Mouse (Mus musculus) lung, postnatal 0 days (tissue): ENCODE measurements around the gene Hoxa13.

Experiments used
- CTCF ChIP-seq: IDR thresholded peaks from 2 replicates; pipeline ENCODE4 v1.5.1; 2016; ENCODE audit warnings: antibody characterized with exemption, mild to moderate bottlenecking
- EP300 ChIP-seq: IDR thresholded peaks from 2 replicates; pipeline ENCODE4 v1.6.1; 2016; ENCODE audit warnings: antibody characterized with exemption, mild to moderate bottlenecking, control low read depth

GRCm38 (mm10) chr6:52263321-52263585 is 2.6 kb upstream of the Hoxa13 start:
- TF ChIP-seq CTCF (no peak), EP300 (no peak)
